Mouse (Mus musculus) myocyte (in vitro differentiated cells): ENCODE data around the gene Dnah8.

ENCODE experiments used
- CEBPB ChIP-seq: IDR thresholded peaks from 2 replicates; pipeline ENCODE4 v1.6.1; 2011; ENCODE audit warnings: mild to moderate bottlenecking, moderate library complexity; ENCODE audit not compliant: poor library complexity, insufficient read depth, severe bottlenecking
- E2F4 ChIP-seq: IDR thresholded peaks from one replicate; pipeline ENCODE4 v1.6.1; 2011; ENCODE audit warnings: mild to moderate bottlenecking, control low read depth, moderate library complexity; ENCODE audit not compliant: insufficient read depth
- POLR2A ChIP-seq: IDR thresholded peaks from one replicate; pipeline ENCODE4 v1.6.1; 2011; ENCODE audit warnings: low read depth, mild to moderate bottlenecking, control low read depth, moderate library complexity; ENCODE audit not compliant: insufficient read length
- TCF12 ChIP-seq: IDR thresholded peaks from one replicate; pipeline ENCODE4 v1.6.1; 2011; ENCODE audit warnings: mild to moderate bottlenecking, control low read depth; ENCODE audit not compliant: poor library complexity, insufficient read depth, severe bottlenecking

DNA sequence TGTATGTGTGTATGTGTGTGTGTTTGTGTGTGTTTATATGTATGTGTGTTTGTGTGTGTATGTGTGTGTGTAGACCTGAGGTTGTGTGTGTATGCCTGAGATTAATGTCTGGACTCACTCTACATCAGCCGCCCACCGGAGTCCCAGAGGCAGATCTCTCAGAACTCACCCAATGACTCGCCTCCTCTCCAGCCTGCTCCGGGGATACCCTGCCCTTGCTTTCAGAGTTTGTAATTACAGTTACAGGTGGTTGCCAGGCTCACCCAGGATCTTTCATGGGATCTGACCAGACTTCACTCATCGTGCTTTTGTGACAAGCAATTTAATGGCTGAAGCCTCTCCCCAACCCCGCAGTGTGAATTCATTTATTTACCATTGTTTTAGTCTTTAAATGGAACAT, 168.2 kb downstream of the Dnah8 start:
- TF ChIP-seq CEBPB (no peak), TCF12 (no peak), POLR2A (no peak), E2F4 (no peak)
